Mouse (Mus musculus): ENCODE results near the gene Umodl1. TPM values are rescaled to one million over a fixed set of nuclear protein-coding genes. Genes with fewer than 3 reads are reported as not detected.

Gene Umodl1
- 0.07 TPM in 1 of 2 replicates, not detected in the other for polyA plus RNA-seq (2014; fragmentation: Nextera tagmentation; extraction: Ambion mirVana)

DNA sequence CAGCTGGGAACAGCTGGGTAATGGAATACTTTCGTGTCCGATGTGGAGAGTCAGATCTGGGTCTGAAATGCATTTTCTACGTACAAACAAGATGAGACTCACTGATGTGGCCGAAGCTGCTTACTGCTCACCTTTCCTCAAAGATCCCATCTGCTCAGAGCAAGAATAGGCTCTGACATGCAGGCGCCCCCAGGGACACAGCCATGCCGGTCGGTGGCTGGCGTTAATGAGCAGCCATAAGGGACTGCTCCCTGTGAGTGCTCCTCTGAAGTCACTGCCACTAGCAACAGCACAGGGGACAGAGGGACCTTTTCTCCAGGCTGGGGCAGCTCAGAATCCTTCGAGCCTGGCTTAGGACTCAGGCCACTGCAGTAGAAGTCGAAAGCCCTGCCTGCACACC, at the start of gene Umodl1:
TSS of gene Umodl1 (plus strand) at position 301 of the 400 bp plus-strand sequence.
- Histone ChIP-seq H3K4me1 (replicated peaks; ENCODE audit: control insufficient read depth, insufficient read depth, low read length) (no peaks in the 10 kb centered on the region), H3K27ac (ENCODE audit: low read depth, low read length) (no peak within 1 kb of the TSS), H3K4me3 (ENCODE audit: low read depth, low read length) (no peak within 1 kb of the TSS), H3K9me3 (ENCODE audit: control insufficient read depth, low read length) (no peaks in the 10 kb centered on the region), H3K36me3 (ENCODE audit: control insufficient read depth, insufficient read depth, low read length) (no peaks in the 10 kb centered on the region), H3K4me2 (replicated peaks; ENCODE audit: low read depth, low read length) (no peak within 1 kb of the TSS), H3K27me3 (ENCODE audit: control insufficient read depth, insufficient read depth, low read length) (no peaks in the 10 kb centered on the region), H3K9ac (ENCODE audit: low read depth, low read length) (no peak within 1 kb of the TSS)
- DNase-seq (ENCODE audit: low spot score), result no peak
- ATAC-seq (ENCODE audit: low FRiP score), result no peak
- WGBS, result 45% methylated on average over 10 of the region's 10 CpGs

DNA sequence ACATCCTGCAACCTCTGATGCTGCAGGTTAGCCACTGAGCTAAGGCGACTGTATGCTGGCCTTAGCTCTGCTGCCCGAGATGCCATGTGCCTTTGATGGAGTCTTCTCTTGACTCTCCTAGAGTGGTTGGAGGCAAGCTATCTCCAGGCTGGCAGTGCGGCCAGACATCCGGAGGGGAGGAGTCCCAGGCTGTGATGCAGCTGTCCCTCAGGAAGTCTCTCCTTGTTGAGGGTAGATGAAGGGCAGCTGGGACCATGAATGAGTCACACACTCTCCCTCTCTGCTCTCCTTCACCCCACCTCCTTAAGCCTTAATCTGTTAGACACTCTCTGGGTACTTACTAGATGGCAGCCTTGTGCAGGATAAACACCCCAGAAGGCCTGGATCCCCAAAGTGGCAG, 46.9 kb upstream of the Umodl1 start:
- Histone ChIP-seq H3K4me1 (replicated peaks; ENCODE audit: control insufficient read depth, insufficient read depth, low read length) (no peaks in the 10 kb centered on the region), H3K9ac (ENCODE audit: low read depth, low read length) (no peak overlapping the region), H3K4me3 (ENCODE audit: low read depth, low read length) (no peak overlapping the region), H3K36me3 (ENCODE audit: control insufficient read depth, insufficient read depth, low read length) (no peaks in the 10 kb centered on the region), H3K27ac (ENCODE audit: low read depth, low read length) (no peak overlapping the region), H3K4me2 (replicated peaks; ENCODE audit: low read depth, low read length) (no peak overlapping the region), H3K9me3 (ENCODE audit: control insufficient read depth, low read length) (no peaks in the 10 kb centered on the region), H3K27me3 (ENCODE audit: control insufficient read depth, insufficient read depth, low read length) (peaks cover 2% of the 10 kb centered on the region; the same call in 1 of the 2 replicates)
- 70% methylated on average over 4 of the region's 4 CpGs for WGBS
- ATAC-seq (ENCODE audit: low FRiP score) (no peak), DNase-seq (ENCODE audit: low spot score) (no peak)

DNA sequence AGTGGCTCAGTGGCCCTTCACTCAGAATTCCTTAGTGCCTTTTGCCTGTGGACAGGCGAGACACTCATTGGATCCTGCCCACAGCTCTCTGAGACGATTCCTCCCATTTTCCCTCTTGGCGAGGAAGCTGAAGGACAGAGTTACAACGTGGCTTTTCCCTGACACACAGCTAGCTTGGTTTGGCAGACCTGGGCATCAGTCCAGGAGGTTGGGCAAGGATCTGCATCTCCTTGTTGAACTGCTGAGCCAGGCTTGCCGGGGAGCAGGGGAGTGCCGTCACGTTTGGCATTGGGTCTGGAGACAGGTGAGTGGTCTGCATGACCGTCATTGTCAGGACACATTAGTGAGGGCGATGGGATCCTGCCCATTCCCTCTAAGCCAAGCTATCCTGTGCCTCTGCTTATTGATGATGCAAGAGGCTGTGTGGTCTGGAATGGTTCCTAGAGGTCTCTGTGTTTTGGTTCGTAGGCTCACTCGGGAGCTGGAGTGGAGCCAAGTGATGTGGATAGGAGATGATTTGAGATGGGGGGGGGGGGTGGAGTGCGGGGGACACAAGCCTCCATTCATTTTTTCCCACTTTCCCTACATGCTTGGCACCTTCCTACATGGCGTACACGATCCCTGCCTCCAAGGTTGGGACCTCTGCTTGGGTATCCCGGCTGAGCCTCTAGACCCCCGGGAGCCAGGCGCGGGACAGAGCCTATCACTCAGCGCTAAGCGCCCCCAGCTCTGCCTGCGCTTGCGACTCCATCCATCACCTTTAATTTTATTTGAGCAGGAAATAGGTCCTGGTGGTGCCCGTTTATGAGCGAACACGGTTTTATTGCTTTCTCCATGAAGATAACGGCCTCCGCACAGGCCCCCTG, 43.3 kb upstream of the Umodl1 start:
- no peaks in the 10 kb centered on the region for H3K27me3 ChIP-seq (ENCODE audit: control insufficient read depth, insufficient read depth, low read length)
- ATAC-seq (ENCODE audit: low FRiP score), result no peak
- whole genome bisulfite sequencing, result 81% methylated on average over 27 of the region's 27 CpGs
- H3K9ac ChIP-seq (ENCODE audit: low read depth, low read length), result no peak overlapping the region
- no peak for DNase-seq (ENCODE audit: low spot score)
- H3K36me3 ChIP-seq (ENCODE audit: control insufficient read depth, insufficient read depth, low read length), result no peaks in the 10 kb centered on the region
- no peak overlapping the region for H3K4me2 ChIP-seq (replicated peaks; ENCODE audit: low read depth, low read length)
- H3K4me1 ChIP-seq (replicated peaks; ENCODE audit: control insufficient read depth, insufficient read depth, low read length), result no peaks in the 10 kb centered on the region
- no peak overlapping the region for H3K4me3 ChIP-seq (ENCODE audit: low read depth, low read length)
- H3K9me3 ChIP-seq (ENCODE audit: control insufficient read depth, low read length), result no peaks in the 10 kb centered on the region
- no peak overlapping the region for H3K27ac ChIP-seq (ENCODE audit: low read depth, low read length)

DNA sequence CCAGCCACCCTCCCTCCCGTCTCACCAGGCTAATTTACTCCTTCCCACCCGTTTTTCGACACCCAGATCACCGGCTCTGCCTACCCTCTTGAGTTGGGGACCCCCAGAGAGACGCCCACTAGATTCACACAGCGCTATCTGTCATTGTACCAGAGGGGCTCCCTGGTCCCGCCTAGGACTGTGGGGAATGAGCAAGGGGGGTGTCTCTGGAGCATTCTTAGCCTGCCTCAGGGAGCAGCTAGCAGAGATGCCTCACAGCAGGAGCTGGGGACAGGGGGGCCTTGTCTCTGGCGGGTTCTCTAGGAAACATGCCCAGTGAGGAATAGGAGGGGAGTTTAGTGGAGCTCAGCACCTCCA, 42.7 kb upstream of the Umodl1 start:
- Histone ChIP-seq H3K4me1 (replicated peaks; ENCODE audit: control insufficient read depth, insufficient read depth, low read length) (no peaks in the 10 kb centered on the region), H3K27me3 (ENCODE audit: control insufficient read depth, insufficient read depth, low read length) (no peaks in the 10 kb centered on the region), H3K4me3 (ENCODE audit: low read depth, low read length) (no peak overlapping the region), H3K9ac (ENCODE audit: low read depth, low read length) (no peak overlapping the region), H3K9me3 (ENCODE audit: control insufficient read depth, low read length) (no peaks in the 10 kb centered on the region), H3K27ac (ENCODE audit: low read depth, low read length) (0 out of 2 replicates have a peak overlapping the region, but pooled peaks have one; percentile 24), H3K36me3 (ENCODE audit: control insufficient read depth, insufficient read depth, low read length) (no peaks in the 10 kb centered on the region), H3K4me2 (replicated peaks; ENCODE audit: low read depth, low read length) (no peak overlapping the region)
- DNase-seq (ENCODE audit: low spot score) (no peak), ATAC-seq (ENCODE audit: low FRiP score) (no peak)
- 51% methylated on average over 8 of the region's 8 CpGs for WGBS

DNA sequence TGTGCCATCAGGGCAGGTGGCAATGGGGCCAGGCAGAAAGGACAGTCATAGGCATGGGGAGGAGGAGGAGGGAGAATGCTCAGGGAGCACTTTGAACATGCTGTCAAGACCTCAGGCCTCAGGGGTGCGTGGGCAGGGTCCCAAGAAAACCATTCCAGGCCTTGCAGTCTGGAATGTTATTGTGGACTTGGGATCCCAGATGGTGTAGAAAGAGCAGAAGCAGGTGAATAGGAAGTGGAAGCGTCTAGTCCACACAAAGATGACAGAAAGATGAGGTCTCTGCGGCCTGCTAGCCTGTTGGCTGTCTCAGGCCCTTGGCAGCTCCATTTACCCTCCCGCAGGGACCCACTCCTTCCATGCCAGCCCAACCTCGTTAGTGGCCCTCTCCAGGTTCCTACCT, 41.9 kb upstream of the Umodl1 start:
- Histone ChIP-seq H3K27me3 (ENCODE audit: control insufficient read depth, insufficient read depth, low read length) (no peaks in the 10 kb centered on the region), H3K4me3 (ENCODE audit: low read depth, low read length) (no peak overlapping the region), H3K9ac (ENCODE audit: low read depth, low read length) (no peak overlapping the region), H3K4me2 (replicated peaks; ENCODE audit: low read depth, low read length) (no peak overlapping the region), H3K4me1 (replicated peaks; ENCODE audit: control insufficient read depth, insufficient read depth, low read length) (no peaks in the 10 kb centered on the region), H3K27ac (ENCODE audit: low read depth, low read length) (no peak overlapping the region), H3K9me3 (ENCODE audit: control insufficient read depth, low read length) (no peaks in the 10 kb centered on the region), H3K36me3 (ENCODE audit: control insufficient read depth, insufficient read depth, low read length) (no peaks in the 10 kb centered on the region)
- WGBS, result 86% methylated on average over 5 of the region's 5 CpGs
- no peak for DNase-seq (ENCODE audit: low spot score)
- ATAC-seq (ENCODE audit: low FRiP score), result no peak

DNA sequence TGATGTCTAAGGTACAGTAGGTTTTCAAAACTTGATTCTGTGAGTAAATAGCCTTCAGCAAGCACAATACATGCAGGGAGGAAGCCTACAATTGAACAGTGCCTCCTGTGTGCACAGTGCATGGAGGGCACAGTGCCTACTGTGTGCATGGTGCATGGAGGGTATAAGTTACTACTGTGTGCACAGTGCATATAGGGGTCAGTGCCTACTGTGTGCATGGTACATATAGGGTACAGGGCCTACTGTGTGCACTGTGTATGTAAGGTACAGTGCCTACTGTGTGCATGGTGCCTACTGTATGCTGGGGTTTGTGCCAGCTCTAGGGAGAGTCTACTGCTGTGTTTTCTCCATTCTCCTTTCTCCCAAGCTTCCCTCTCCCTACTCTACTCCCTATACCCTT, 40.2 kb upstream of the Umodl1 start:
- H3K4me1 ChIP-seq (replicated peaks; ENCODE audit: control insufficient read depth, insufficient read depth, low read length), result no peaks in the 10 kb centered on the region
- no peak overlapping the region for H3K4me2 ChIP-seq (replicated peaks; ENCODE audit: low read depth, low read length)
- no peaks in the 10 kb centered on the region for H3K36me3 ChIP-seq (ENCODE audit: control insufficient read depth, insufficient read depth, low read length)
- no peaks in the 10 kb centered on the region for H3K27me3 ChIP-seq (ENCODE audit: control insufficient read depth, insufficient read depth, low read length)
- ATAC-seq (ENCODE audit: low FRiP score) (no peak), DNase-seq (ENCODE audit: low spot score) (no peak)
- H3K9ac ChIP-seq (ENCODE audit: low read depth, low read length), result no peak overlapping the region
- H3K27ac ChIP-seq (ENCODE audit: low read depth, low read length), result no peak overlapping the region
- H3K4me3 ChIP-seq (ENCODE audit: low read depth, low read length), result no peak overlapping the region
- no peaks in the 10 kb centered on the region for H3K9me3 ChIP-seq (ENCODE audit: control insufficient read depth, low read length)

DNA sequence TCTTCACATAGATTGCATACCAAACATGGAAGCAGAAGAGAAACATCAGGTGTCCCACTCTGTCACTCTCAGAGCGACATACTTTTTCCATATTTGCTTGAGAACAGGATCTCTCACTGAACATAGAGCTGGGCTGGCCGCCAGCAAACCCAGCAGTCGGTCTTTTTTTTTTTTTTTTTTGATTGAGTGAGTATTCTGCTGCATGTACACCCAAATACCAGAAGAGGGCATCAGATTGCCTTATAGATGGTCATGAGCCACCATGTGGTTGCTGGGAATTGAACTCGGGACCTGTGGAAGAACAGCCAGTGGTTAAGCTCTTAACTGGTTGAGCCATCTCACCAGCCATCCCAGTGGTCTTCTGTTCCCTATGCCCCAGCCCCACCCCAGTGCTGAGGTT, 30.9 kb upstream of the Umodl1 start:
- Histone ChIP-seq H3K36me3 (ENCODE audit: control insufficient read depth, insufficient read depth, low read length) (no peaks in the 10 kb centered on the region), H3K9ac (ENCODE audit: low read depth, low read length) (no peak overlapping the region), H3K4me2 (replicated peaks; ENCODE audit: low read depth, low read length) (no peak overlapping the region), H3K4me1 (replicated peaks; ENCODE audit: control insufficient read depth, insufficient read depth, low read length) (no peaks in the 10 kb centered on the region), H3K4me3 (ENCODE audit: low read depth, low read length) (no peak overlapping the region), H3K27me3 (ENCODE audit: control insufficient read depth, insufficient read depth, low read length) (no peaks in the 10 kb centered on the region), H3K27ac (ENCODE audit: low read depth, low read length) (no peak overlapping the region), H3K9me3 (ENCODE audit: control insufficient read depth, low read length) (no peaks in the 10 kb centered on the region)
- DNase-seq (ENCODE audit: low spot score) (no peak), ATAC-seq (ENCODE audit: low FRiP score) (no peak)
- 69% methylated on average over 4 of the region's 4 CpGs for WGBS

DNA sequence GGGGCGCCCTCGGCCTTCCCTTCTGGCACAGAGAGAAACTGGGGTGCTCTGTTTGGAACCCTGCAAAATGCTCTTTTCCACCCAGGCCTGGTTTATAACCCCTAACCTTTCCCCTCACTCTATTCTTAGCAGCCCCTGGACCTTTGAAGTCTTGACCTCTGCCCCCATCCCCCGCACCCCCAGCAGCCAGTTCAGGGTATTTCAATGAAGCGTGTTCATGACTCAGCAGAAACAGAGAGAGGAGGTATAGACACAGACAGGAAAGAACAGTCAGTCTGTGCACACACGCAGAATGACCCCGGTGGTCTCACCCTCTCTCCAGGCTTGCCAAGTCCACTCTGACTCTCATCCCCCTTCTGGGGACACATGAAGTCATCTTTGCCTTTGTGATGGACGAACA, 23.6 kb upstream of the Umodl1 start:
- Histone ChIP-seq H3K4me1 (replicated peaks; ENCODE audit: control insufficient read depth, insufficient read depth, low read length) (no peaks in the 10 kb centered on the region), H3K9ac (ENCODE audit: low read depth, low read length) (no peak overlapping the region), H3K27ac (ENCODE audit: low read depth, low read length) (no peak overlapping the region), H3K4me2 (replicated peaks; ENCODE audit: low read depth, low read length) (no peak overlapping the region), H3K27me3 (ENCODE audit: control insufficient read depth, insufficient read depth, low read length) (no peaks in the 10 kb centered on the region), H3K36me3 (ENCODE audit: control insufficient read depth, insufficient read depth, low read length) (no peaks in the 10 kb centered on the region), H3K4me3 (ENCODE audit: low read depth, low read length) (no peak overlapping the region), H3K9me3 (ENCODE audit: control insufficient read depth, low read length) (no peaks in the 10 kb centered on the region)
- 78% methylated on average over 7 of the region's 7 CpGs for WGBS
- no peak for DNase-seq (ENCODE audit: low spot score)
- ATAC-seq (ENCODE audit: low FRiP score), result no peak

DNA sequence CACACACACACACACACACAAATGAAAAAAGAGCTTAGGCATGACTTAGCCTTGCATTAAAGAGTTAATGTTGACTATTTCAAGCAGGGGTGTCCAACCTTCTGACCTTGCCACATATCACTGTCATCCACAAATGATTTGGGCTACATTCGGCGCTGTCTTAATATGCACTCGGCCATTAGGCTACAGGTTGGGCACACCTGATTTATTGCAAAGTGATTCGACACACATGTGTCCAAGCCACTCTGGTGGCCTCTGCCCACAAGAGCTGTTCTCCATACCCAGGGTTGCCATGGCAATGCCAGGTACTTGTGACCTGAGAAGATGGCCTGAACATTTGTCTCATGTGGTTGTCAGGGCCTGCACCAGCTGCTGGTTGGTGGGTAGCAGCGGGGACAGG, 21.6 kb upstream of the Umodl1 start:
- no peaks in the 10 kb centered on the region for H3K36me3 ChIP-seq (ENCODE audit: control insufficient read depth, insufficient read depth, low read length)

More for the DNA sequence above, 21.6 kb upstream of the Umodl1 start:
- H3K4me1 ChIP-seq (replicated peaks; ENCODE audit: control insufficient read depth, insufficient read depth, low read length), result no peaks in the 10 kb centered on the region
- no peak overlapping the region for H3K4me3 ChIP-seq (ENCODE audit: low read depth, low read length)
- no peak for ATAC-seq (ENCODE audit: low FRiP score)
- no peaks in the 10 kb centered on the region for H3K27me3 ChIP-seq (ENCODE audit: control insufficient read depth, insufficient read depth, low read length)
- H3K9me3 ChIP-seq (ENCODE audit: control insufficient read depth, low read length), result no peaks in the 10 kb centered on the region
- no peak for DNase-seq (ENCODE audit: low spot score)
- WGBS, result 83% methylated on average over 5 of the region's 5 CpGs
- no peak overlapping the region for H3K9ac ChIP-seq (ENCODE audit: low read depth, low read length)
- H3K4me2 ChIP-seq (replicated peaks; ENCODE audit: low read depth, low read length), result no peak overlapping the region
- H3K27ac ChIP-seq (ENCODE audit: low read depth, low read length), result no peak overlapping the region

Data from hindbrain, embryonic 11.5 days (tissue).